Mouse (Mus musculus) cortical plate, adult 2 months (tissue): ENCODE data around the gene Gabpb1. TPM values are rescaled to one million over a fixed set of nuclear protein-coding genes. Genes with fewer than 3 reads are reported as not detected.

Experiments
- H3K27ac ChIP-seq: fragments of 200-500 bp; 2 replicates; pipeline ENCODE4 v1.5.1; 2012; ENCODE audit warnings: low read length, control low read depth, inconsistent platforms; ENCODE audit not compliant: insufficient read depth
- H3K4me1 ChIP-seq: fragments of 200-500 bp; 2 replicates; pipeline ENCODE4 v1.6.1; 2011; ENCODE audit warnings: low read length; ENCODE audit not compliant: control insufficient read depth, insufficient read depth
- H3K4me3 ChIP-seq: fragments of 200-500 bp; 2 replicates; pipeline ENCODE4 v1.5.1; 2011; ENCODE audit warnings: mild to moderate bottlenecking, low read length, control low read depth; ENCODE audit not compliant: insufficient read depth
- CTCF ChIP-seq: fragments of 200-500 bp; IDR thresholded peaks from 2 replicates; pipeline ENCODE4 v1.5.1; 2011; ENCODE audit warnings: mild to moderate bottlenecking, control low read depth, low read length; ENCODE audit not compliant: insufficient read depth; ENCODE audit errors: extremely low read depth
- POLR2A ChIP-seq: fragments of 200-500 bp; IDR thresholded peaks from 2 replicates; pipeline ENCODE4 v1.6.1; 2011; ENCODE audit warnings: mild to moderate bottlenecking, low read length, control low read depth; ENCODE audit not compliant: insufficient read depth; ENCODE audit errors: extremely low read depth
- polyA plus RNA-seq: library from polyadenylated mRNA; depleted of rRNA; stranded (reverse); fragments of >200 nt; gene quantifications from 2 replicates; pipeline ENCODE4 v1.2.3, GENCODE M21; 2012; rRNA removed

The Gabpb1 gene
- polyA plus RNA-seq, 1 experiment = 19.6 TPM

- Histone ChIP-seq H3K4me1 (no peaks in the 10 kb centered on the region), H3K4me3 (no peak overlapping the region), H3K27ac (no peak overlapping the region)
- TF ChIP-seq CTCF (no peak), POLR2A (no peak)
Measured at GRCm38 (mm10) chr2:126598359-126598758, 77.8 kb downstream of the Gabpb1 start.

- no peak overlapping the region for H3K27ac ChIP-seq
Measured at GRCm38 (mm10) chr2:126597279-126598241, 78.6 kb downstream of the Gabpb1 start.

GRCm38 (mm10) chr2:126596347-126597072, 79.6 kb downstream of the Gabpb1 start:
- TF ChIP-seq POLR2A (no peak), CTCF (no peak)
- Histone ChIP-seq H3K4me3 (no peak overlapping the region), H3K4me1 (no peaks in the 10 kb centered on the region), H3K27ac (no peak overlapping the region)

More at GRCm38 (mm10) chr2:126597279-126598241, 78.6 kb downstream of the Gabpb1 start:
- no peak for TF ChIP-seq CTCF
- no peak for TF ChIP-seq POLR2A
- no peak overlapping the region for H3K4me3 ChIP-seq
- no peaks in the 10 kb centered on the region for H3K4me1 ChIP-seq

- H3K4me1 ChIP-seq = no peaks in the 10 kb centered on the region
- no peak overlapping the region for H3K4me3 ChIP-seq
- no peak overlapping the region for H3K27ac ChIP-seq
- no peak for TF ChIP-seq POLR2A
- TF ChIP-seq CTCF = peak; percentile 84
Measured at GRCm38 (mm10) chr2:126593831-126594610, 82.1 kb downstream of the Gabpb1 start.

GRCm38 (mm10) chr2:126591304-126591703, 84.8 kb downstream of the Gabpb1 start:
- Histone ChIP-seq H3K4me3 (no peak overlapping the region), H3K4me1 (no peaks in the 10 kb centered on the region), H3K27ac (no peak overlapping the region)
- no peak for TF ChIP-seq POLR2A
- no peak for TF ChIP-seq CTCF

GRCm38 (mm10) chr2:126587468-126587867, 88.7 kb downstream of the Gabpb1 start:
- H3K27ac ChIP-seq = no peak overlapping the region
- H3K4me3 ChIP-seq = no peak overlapping the region
- no peaks in the 10 kb centered on the region for H3K4me1 ChIP-seq
- no peak for TF ChIP-seq POLR2A
- TF ChIP-seq CTCF = no peak

- TF ChIP-seq CTCF (no peak), POLR2A (no peak)
- Histone ChIP-seq H3K4me1 (no peaks in the 10 kb centered on the region), H3K4me3 (no peak overlapping the region), H3K27ac (no peak overlapping the region)
Measured at GRCm38 (mm10) chr2:126584621-126585369, 91.3 kb downstream of the Gabpb1 start.

- H3K4me1 ChIP-seq = no peaks in the 10 kb centered on the region
- no peak overlapping the region for H3K27ac ChIP-seq
- no peak overlapping the region for H3K4me3 ChIP-seq
- TF ChIP-seq POLR2A = no peak
- TF ChIP-seq CTCF = no peak
Measured at GRCm38 (mm10) chr2:126583960-126584359, 92.2 kb downstream of the Gabpb1 start.

- no peak overlapping the region for H3K4me3 ChIP-seq
- H3K4me1 ChIP-seq = no peaks in the 10 kb centered on the region
- TF ChIP-seq POLR2A (no peak), CTCF (no peak)
- no peak overlapping the region for H3K27ac ChIP-seq
Measured at GRCm38 (mm10) chr2:126579282-126579681, 96.9 kb downstream of the Gabpb1 start.

Other genes with a start within 250 kb of the Gabpb1 start
- gene Atp8b4, start 175.7 kb downstream of the Gabpb1 start, polyA plus RNA-seq = 0.04 TPM in 1 of 2 replicates, not detected in the other
- gene Slc27a2, start 123.9 kb downstream of the Gabpb1 start, polyA plus RNA-seq = 5.0 and 6.7 TPM in 2 replicates
- 1.3 and 1.6 TPM in 2 replicates for gene Hdc, start 57.0 kb downstream of the Gabpb1 start, polyA plus RNA-seq
- gene Usp8, start 31.0 kb upstream of the Gabpb1 start, polyA plus RNA-seq = 39.0 and 39.2 TPM in 2 replicates
- gene Usp50, start 107.1 kb upstream of the Gabpb1 start, polyA plus RNA-seq = 3.1 and 4.0 TPM in 2 replicates
- 27.9 and 30.7 TPM in 2 replicates for gene Trpm7, start 199.9 kb upstream of the Gabpb1 start, polyA plus RNA-seq